Mouse (Mus musculus) Patski (cell line): ENCODE results near the gene Rpp25. TPM values are rescaled to one million over a fixed set of nuclear protein-coding genes. Genes with fewer than 3 reads are reported as not detected.
A peak's percentile ranks its signal among the peaks of the same experiment; 100 is the strongest.

Source experiments
- ATAC-seq: fragments of 100-300 bp; one replicate; pipeline ENCODE4 v1.8.0; 2021
- CTCF ChIA-PET: fragments of 350-600 bp; sonication (Branson Sonifier 250); formaldehyde crosslinking; loops from one replicate; lab custom pipeline; 2022; ENCODE audit warnings: inconsistent platforms; lab: Charles Lee
- POLR2A ChIA-PET: fragments of 350-600 bp; sonication (Branson Sonifier 250); formaldehyde crosslinking; loops from one replicate; lab custom pipeline; 2022; ENCODE audit warnings: antibody characterized with exemption, inconsistent platforms; lab: Charles Lee
- DNase-seq: peaks from one replicate; pipeline ENCODE4 v3.0.0-alpha.2; 2011; ENCODE audit warnings: low read depth, low spot score
- H3K27me3 ChIP-seq: fragments of 371-371 bp; one replicate; pipeline ENCODE4 v1.5.1; 2021
- CTCF ChIP-seq: fragments of 100-300 bp; IDR thresholded peaks from one replicate; pipeline ENCODE4 v1.5.1; 2021
- in situ Hi-C: fragments of 300-500 bp; cut with MboI; formaldehyde crosslinking; loops from 3 replicates; pipeline ENCODE4 v1.11.1; 2018; ENCODE audit warnings: low pct_unique_long_range_greater_than_20kb, mixed read lengths
- polyA plus RNA-seq: library from polyadenylated mRNA; unstranded; gene quantifications from one replicate; pipeline ENCODE4 v1.2.3, GENCODE M21; 2021

Gene Rpp25
- polyA plus RNA-seq, 1 experiment from 2014 or later, result 0.39 TPM

GRCm38 (mm10) chr9:57520375-57521055, 16.7 kb downstream of the Rpp25 start:
- DNase-seq (no peak), ATAC-seq (peak; percentile 10)
- in situ Hi-C loops, result loop anchor here (5.0 kb wide), 2 partner anchors 122 to 313 kb away; no protein-coding TSS in a partner anchor
- TF ChIP-seq CTCF, result peak; percentile 44
- ChIA-PET CTCF (interaction anchor here (1.0 kb wide), 1 partner anchor 16 kb away, joined by 6 read pairs; no protein-coding TSS in a partner anchor), POLR2A (interaction anchor here (1.0 to 2.0 kb wide), 2 partner anchors 15 to 25 kb away, joined by 4 to 10 read pairs; no protein-coding TSS in a partner anchor)
- no peaks in the 10 kb centered on the region for H3K27me3 ChIP-seq

- in situ Hi-C loops, result loop anchor here (5.0 kb wide), 2 partner anchors 121 to 314 kb away; no protein-coding TSS in a partner anchor
- no peak for TF ChIP-seq CTCF
- POLR2A ChIA-PET, result interaction anchor here (1.0 to 2.0 kb wide), 2 partner anchors 15 to 25 kb away, joined by 4 to 10 read pairs; no protein-coding TSS in a partner anchor
- peak; percentile 92 for ATAC-seq
- no peaks in the 10 kb centered on the region for H3K27me3 ChIP-seq
- peak; percentile 51 for DNase-seq
- CTCF ChIA-PET, result interaction anchor here (1.0 kb wide), 1 partner anchor 15 kb away, joined by 6 read pairs; no protein-coding TSS in a partner anchor
These were observed 17.5 kb downstream of the Rpp25 start, which contains the start of gene Cox5a for GRCm38 (mm10) chr9:57521056-57521911. Cox5a (plus strand) TSS chr9:57521274.

- in situ Hi-C loops, result loop anchor here (5.0 kb wide), 2 partner anchors 120 to 315 kb away; no protein-coding TSS in a partner anchor
- ATAC-seq, result no peak
- POLR2A ChIA-PET, result interaction anchor here (0.7 to 2.0 kb wide), 2 partner anchors 12 to 24 kb away, joined by 3 to 4 read pairs; no protein-coding TSS in a partner anchor
- no peak for TF ChIP-seq CTCF
- CTCF ChIA-PET, result interaction anchor here (0.7 kb wide), 1 partner anchor 12 kb away, joined by 3 read pairs; no protein-coding TSS in a partner anchor
- no peak for DNase-seq
- H3K27me3 ChIP-seq, result no peaks in the 10 kb centered on the region
These were observed 18.5 kb downstream of the Rpp25 start for GRCm38 (mm10) chr9:57522114-57522860.

GRCm38 (mm10) chr9:57522861-57523246, 19.0 kb downstream of the Rpp25 start:
- POLR2A ChIA-PET, result interaction anchor here (0.7 to 2.0 kb wide), 2 partner anchors 11 to 23 kb away, joined by 3 to 4 read pairs; no protein-coding TSS in a partner anchor
- CTCF ChIA-PET, result interaction anchor here (0.7 kb wide), 1 partner anchor 12 kb away, joined by 3 read pairs; no protein-coding TSS in a partner anchor
- DNase-seq, result no peak
- ATAC-seq, result no peak
- no peaks in the 10 kb centered on the region for H3K27me3 ChIP-seq
- no peak for TF ChIP-seq CTCF
- in situ Hi-C loops, result loop anchor here (5.0 kb wide), 2 partner anchors 119 to 316 kb away; no protein-coding TSS in a partner anchor

GRCm38 (mm10) chr9:57523754-57524153, 19.9 kb downstream of the Rpp25 start:
- DNase-seq (no peak), ATAC-seq (no peak)
- POLR2A ChIA-PET, result no interaction called here
- peak; percentile 28 for TF ChIP-seq CTCF
- in situ Hi-C loops, result loop anchor here (5.0 kb wide), 2 partner anchors 119 to 316 kb away; no protein-coding TSS in a partner anchor
- CTCF ChIA-PET, result interaction anchor here (1.3 to 1.6 kb wide), 2 partner anchors 9 to 18 kb away, joined by 4 to 5 read pairs; no protein-coding TSS in a partner anchor
- no peaks in the 10 kb centered on the region for H3K27me3 ChIP-seq

- no peaks in the 10 kb centered on the region for H3K27me3 ChIP-seq
- in situ Hi-C loops, result loop anchor here (5.0 kb wide), 2 partner anchors 118 to 317 kb away; no protein-coding TSS in a partner anchor
- TF ChIP-seq CTCF, result no peak
- ATAC-seq (no peak), DNase-seq (no peak)
- ChIA-PET CTCF (interaction anchor here (0.7 to 1.6 kb wide), 3 partner anchors 8 to 39 kb away, joined by 3 to 5 read pairs (median 4); no protein-coding TSS in a partner anchor), POLR2A (interaction anchor here (0.6 kb wide), 1 partner anchor 345 kb away, joined by 4 read pairs; no protein-coding TSS in a partner anchor)
These were observed 20.6 kb downstream of the Rpp25 start for GRCm38 (mm10) chr9:57524439-57524838.

GRCm38 (mm10) chr9:57525516-57525915, 21.7 kb downstream of the Rpp25 start:
- in situ Hi-C loops, result no loop called here
- CTCF ChIA-PET, result no interaction called here
- no peaks in the 10 kb centered on the region for H3K27me3 ChIP-seq

GRCm38 (mm10) chr9:57526435-57526834, 22.6 kb downstream of the Rpp25 start:
- DNase-seq (no peak), ATAC-seq (no peak)
- in situ Hi-C loops, result no loop called here
- ChIA-PET CTCF (interaction anchor here (1.1 kb wide), 1 partner anchor 9 kb away, joined by 3 read pairs; no protein-coding TSS in a partner anchor), POLR2A (no interaction called here)
- no peak for TF ChIP-seq CTCF
- no peaks in the 10 kb centered on the region for H3K27me3 ChIP-seq

More at GRCm38 (mm10) chr9:57525516-57525915, 21.7 kb downstream of the Rpp25 start:
- POLR2A ChIA-PET, result no interaction called here
- no peak for ATAC-seq
- DNase-seq, result no peak
- TF ChIP-seq CTCF, result no peak

- TF ChIP-seq CTCF, result no peak
- in situ Hi-C loops, result no loop called here
- no peaks in the 10 kb centered on the region for H3K27me3 ChIP-seq
- ATAC-seq, result no peak
- no peak for DNase-seq
- CTCF ChIA-PET, result interaction anchor here (0.8 kb wide), 1 partner anchor 8 kb away, joined by 4 read pairs; no protein-coding TSS in a partner anchor
- POLR2A ChIA-PET, result no interaction called here
These were observed 28.1 kb downstream of the Rpp25 start for GRCm38 (mm10) chr9:57531946-57532345.
